Mouse (Mus musculus) embryonic fibroblast, embryonic 13.5 days (primary cell): Measurements from ENCODE around the gene Gm10324. TPM values are rescaled to one million over a fixed set of nuclear protein-coding genes. Genes with fewer than 3 reads are reported as not detected.
"Not testable (repeated sequence)": the region's sequence is repeated elsewhere in the genome, so short reads cannot be mapped to it uniquely, and the experiment has no call there.

Experiments
- H3K27ac ChIP-seq: 2 replicates; pipeline ENCODE4 v1.5.1; 2012; ENCODE audit warnings: low read length, control low read depth, inconsistent platforms; ENCODE audit not compliant: insufficient read depth
- H3K4me1 ChIP-seq: 2 replicates; pipeline ENCODE4 v1.6.1; 2011; ENCODE audit warnings: low read length; ENCODE audit not compliant: control insufficient read depth, insufficient read depth
- H3K4me3 ChIP-seq: 2 replicates; pipeline ENCODE4 v1.5.1; 2011; ENCODE audit warnings: mild to moderate bottlenecking, control low read depth, low read length; ENCODE audit not compliant: insufficient read depth
- polyA plus RNA-seq: library from polyadenylated mRNA; stranded (reverse); fragments of >200 nt; gene quantifications from 2 replicates; pipeline ENCODE4 v1.2.4, GENCODE M21; 2011; ENCODE audit warnings: low read depth; ENCODE audit not compliant: missing spikeins, insufficient read length

Gm10324 gene
- polyA plus RNA-seq: not detected in 2 replicates

DNA sequence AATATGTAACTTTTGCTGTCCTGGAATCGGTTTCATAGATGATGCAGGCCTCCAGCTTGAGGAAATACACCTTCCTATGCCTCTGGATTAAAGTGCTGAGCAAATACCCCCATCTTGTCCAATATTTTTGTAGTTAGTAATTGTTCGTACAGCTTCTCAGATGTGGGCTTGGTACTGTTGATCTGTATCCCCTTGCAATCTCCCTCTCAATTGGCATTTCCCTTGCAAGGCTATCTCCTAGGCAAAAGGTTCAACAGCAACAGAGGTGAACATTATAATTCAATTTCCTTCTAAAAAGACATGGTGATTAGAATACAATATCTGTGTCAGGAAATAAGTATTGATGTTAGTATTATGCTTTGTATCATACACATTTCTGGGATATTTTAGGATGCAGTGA, at the start of gene Gm10324:
Gene Gm10324, plus strand, starts transcription at position 301 of the 400 bp plus-strand sequence.
- not testable (repeated sequence) for H3K4me1 ChIP-seq, H3K27ac ChIP-seq, H3K4me3 ChIP-seq

Other genes starting within 250 kb of the Gm10324 start
- gene Gm10772, start 108.0 kb downstream of the Gm10324 start, polyA plus RNA-seq: not detected in 2 replicates